9 mouse cellular contexts compared by ENCODE assay signal in genomic region chr8:96230412-96230811, GRCm38 (mm10).
DNase-seq lines count a peak whose midpoint lies in the region; ATAC-seq and TF ChIP-seq lines count a peak whose summit lies in the region.
"Had no signal": no experiment of that assay in that cellular context is flagged by ENCODE, and none has a peak within 500 bp of the region (broad histone marks: within the 10 kb centered on the region; RNA-seq: fewer than 3 reads in every experiment).

No protein-coding gene starts in this region.

- H3K36me3 ChIP-seq in lung, embryonic 14.5 days (ENCODE audit: insufficient read depth): no peaks in the 10 kb centered on the region
- H3K36me3 ChIP-seq in embryonic facial prominence, embryonic 10.5 days (replicated peaks): no peaks in the 10 kb centered on the region
- H3K36me3 ChIP-seq in liver, embryonic 11.5 days (ENCODE audit: control insufficient read depth, insufficient read depth, low read length): no peaks in the 10 kb centered on the region
- H3K36me3 ChIP-seq: embryonic facial prominence, embryonic 13.5 days had no signal

- no peak for ATAC-seq in lung, embryonic 14.5 days (ENCODE audit: insufficient read depth)
- ATAC-seq in liver, embryonic 11.5 days (replicated peaks; ENCODE audit: low FRiP score): no peak

- no peak overlapping the region for H3K9ac ChIP-seq in lung, embryonic 14.5 days
- no peak overlapping the region for H3K9ac ChIP-seq in liver, embryonic 11.5 days (ENCODE audit: low read depth, low read length)
- H3K9ac ChIP-seq: embryonic facial prominence, embryonic 13.5 days had no signal

- no peaks in the 10 kb centered on the region for H3K4me1 ChIP-seq in lung, embryonic 14.5 days (ENCODE audit: insufficient read depth)
- no peaks in the 10 kb centered on the region for H3K4me1 ChIP-seq in lung, adult 2 months (ENCODE audit: control insufficient read depth, insufficient read depth, low read length)
- H3K4me1 ChIP-seq in embryonic facial prominence, embryonic 10.5 days: no peaks in the 10 kb centered on the region
- no peaks in the 10 kb centered on the region for H3K4me1 ChIP-seq in liver, embryonic 11.5 days (replicated peaks; ENCODE audit: control insufficient read depth, insufficient read depth, low read length)
- H3K4me1 ChIP-seq: embryonic facial prominence, embryonic 13.5 days had no signal

- H3K4me2 ChIP-seq in lung, embryonic 14.5 days: no peak overlapping the region
- H3K4me2 ChIP-seq in liver, embryonic 11.5 days: no peak overlapping the region
- H3K4me2 ChIP-seq: embryonic facial prominence, embryonic 13.5 days had no signal

- no peaks in the 10 kb centered on the region for H3K9me3 ChIP-seq in lung, embryonic 14.5 days (ENCODE audit: low read depth, low read length)
- H3K9me3 ChIP-seq in embryonic facial prominence, embryonic 10.5 days: no peaks in the 10 kb centered on the region
- H3K9me3 ChIP-seq in liver, embryonic 11.5 days (ENCODE audit: control insufficient read depth, low read length): no peaks in the 10 kb centered on the region
- H3K9me3 ChIP-seq: embryonic facial prominence, embryonic 13.5 days had no signal

- no peak overlapping the region for H3K27ac ChIP-seq in lung, embryonic 14.5 days (ENCODE audit: low read depth)
- H3K27ac ChIP-seq in embryonic facial prominence, embryonic 10.5 days (replicated peaks): no peak overlapping the region
- no peak overlapping the region for H3K27ac ChIP-seq in liver, embryonic 11.5 days (ENCODE audit: low read depth, low read length)
- H3K27ac ChIP-seq: embryonic facial prominence, embryonic 13.5 days had no signal

- WGBS in lung, embryonic 14.5 days: 20% methylated on average over 4 of the region's 4 CpGs
- WGBS in lung, adult 2 months: 21% methylated on average over 4 of the region's 4 CpGs
- 34% methylated on average over 4 of the region's 4 CpGs for WGBS in embryonic facial prominence, embryonic 10.5 days
- 21% methylated on average over 4 of the region's 4 CpGs for WGBS in liver, embryonic 11.5 days

- TF ChIP-seq CTCF in lung, embryonic 14.5 days (IDR thresholded peaks at IDR 0.05; ENCODE audit: low read depth): peak; percentile 63
- no peak for TF ChIP-seq CTCF in lung, adult 2 months (IDR thresholded peaks at IDR 0.05; ENCODE audit: insufficient read depth, low read length)
- TF ChIP-seq CTCF in brain, embryonic 14.5 days (IDR thresholded peaks at IDR 0.05; ENCODE audit: borderline replicate concordance, extremely low read depth, insufficient read depth, insufficient read length): peak; percentile 58; the same call in 1 of the 2 replicates

- H3K4me3 ChIP-seq in lung, embryonic 14.5 days (ENCODE audit: low read depth, low read length): no peak overlapping the region
- H3K4me3 ChIP-seq in lung, adult 2 months (replicated peaks; ENCODE audit: extremely low read depth, low read depth, low read length): no peak overlapping the region
- no peak overlapping the region for H3K4me3 ChIP-seq in embryonic facial prominence, embryonic 10.5 days
- no peak overlapping the region for H3K4me3 ChIP-seq in liver, embryonic 11.5 days (ENCODE audit: low read depth, low read length)
- H3K4me3 ChIP-seq: embryonic facial prominence, embryonic 13.5 days had no signal

- H3K27me3 ChIP-seq in lung, embryonic 14.5 days (ENCODE audit: insufficient read depth, low read length): no peaks in the 10 kb centered on the region
- H3K27me3 ChIP-seq in embryonic facial prominence, embryonic 10.5 days (replicated peaks; ENCODE audit: low read depth, poor library complexity, severe bottlenecking): no peaks in the 10 kb centered on the region
- no peaks in the 10 kb centered on the region for H3K27me3 ChIP-seq in liver, embryonic 11.5 days (replicated peaks; ENCODE audit: control insufficient read depth, insufficient read depth, low read length)
- H3K27me3 ChIP-seq: embryonic facial prominence, embryonic 13.5 days had no signal

- no peak for TF ChIP-seq POLR2A in lung, adult 2 months (IDR thresholded peaks at IDR 0.05; ENCODE audit: borderline replicate concordance, extremely low read depth, low read depth, low read length)
- TF ChIP-seq POLR2A in brain, embryonic 14.5 days (IDR thresholded peaks at IDR 0.05; ENCODE audit: borderline replicate concordance, extremely low read depth, insufficient read depth, insufficient read length, poor library complexity, severe bottlenecking): no peak

- DNase-seq in lung, embryonic 14.5 days: peak; percentile 74
- no peak for DNase-seq in lung, adult 2 months
- DNase-seq in brain, embryonic 14.5 days (ENCODE audit: low read depth): peak; percentile 73
- DNase-seq in embryonic facial prominence, embryonic 10.5 days (ENCODE audit: low spot score): peak; percentile 23
- peak; percentile 27 for DNase-seq in layer of hippocampus, adult 9-10 months (ENCODE audit: low spot score)
- DNase-seq in right cerebral cortex, postnatal 36 days (ENCODE audit: low spot score in 2 of 2): peak; percentile 10 to 23
- no peak for DNase-seq in spleen, postnatal 36 days (ENCODE audit: low spot score in 2 of 2)
- DNase-seq in liver, embryonic 11.5 days (ENCODE audit: low spot score): no peak

Comparison
In these comparisons a context has a peak if more than half of its experiments do, and no peak if none do; other contexts are left out.
1. DNase-seq: peak in lung, embryonic 14.5 days (single experiment), brain, embryonic 14.5 days (single experiment), embryonic facial prominence, embryonic 10.5 days (single experiment), layer of hippocampus, adult 9-10 months (single experiment) and right cerebral cortex, postnatal 36 days (2 of 2); none in lung, adult 2 months (single experiment), spleen, postnatal 36 days (0 of 2) and liver, embryonic 11.5 days (single experiment).